Mouse (Mus musculus): Measurements from ENCODE around the gene Ubr4. TPM values are rescaled to one million over a fixed set of nuclear protein-coding genes. Genes with fewer than 3 reads are reported as not detected.

Gene Ubr4
- total and polyA plus RNA-seq, 3 experiments, result 81.9 to 270 (median 177) TPM

DNA sequence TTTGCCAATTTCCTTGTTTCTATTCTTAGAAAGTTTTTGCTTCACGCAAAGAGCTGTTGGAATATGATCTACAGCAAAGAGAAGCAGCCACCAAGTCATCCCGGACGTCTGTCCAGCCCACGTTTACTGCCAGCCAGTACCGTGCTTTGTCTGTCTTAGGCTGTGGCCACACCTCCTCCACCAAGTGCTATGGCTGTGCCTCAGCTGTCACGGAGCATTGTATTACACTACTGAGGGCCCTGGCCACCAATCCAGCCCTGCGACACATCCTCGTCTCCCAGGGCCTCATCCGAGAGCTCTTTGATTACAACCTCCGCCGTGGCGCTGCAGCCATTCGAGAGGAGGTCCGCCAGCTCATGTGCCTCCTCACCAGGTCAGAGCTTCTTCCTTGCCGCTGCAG, 107.6 kb downstream of the Ubr4 start:
- TF ChIP-seq TCF12 (IDR thresholded peaks at IDR 0.05; ENCODE audit: low read depth, low read length) (no peak), KAT2A (conservative IDR thresholded peaks at IDR 0.05; ENCODE audit: low read depth, low read length) (no peak), POLR2AphosphoS5 (IDR thresholded peaks at IDR 0.05; ENCODE audit: borderline replicate concordance, low read depth, low read length) (no peak), USF2 (IDR thresholded peaks at IDR 0.05; ENCODE audit: borderline replicate concordance in 1 of 2, insufficient read depth in 1 of 2, low read depth in 1 of 2, low read length in 2 of 2) (no peak), ZKSCAN1 (IDR thresholded peaks at IDR 0.05; ENCODE audit: low read depth, low read length) (no peak), E2F4 (IDR thresholded peaks at IDR 0.05; ENCODE audit: borderline replicate concordance, low read depth, low read length) (no peak), TAL1 (IDR thresholded peaks at IDR 0.05; ENCODE audit: low read length) (no peak), HCFC1 (IDR thresholded peaks at IDR 0.05; ENCODE audit: low read depth, low read length) (no peak), NRF1 (IDR thresholded peaks at IDR 0.05; ENCODE audit: insufficient read depth, low read depth, low read length, poor library complexity, severe bottlenecking) (no peak), GABPA (IDR thresholded peaks at IDR 0.05; ENCODE audit: low read depth, low read length) (no peak), GATA1 (IDR thresholded peaks at IDR 0.05; ENCODE audit: low read depth, low read length) (no peak)
- Histone ChIP-seq H3K9ac (ENCODE audit: control insufficient read depth, low read depth, low read length, poor library complexity, severe bottlenecking) (no peak overlapping the region), H3K4me3 (ENCODE audit: control insufficient read depth in 1 of 2, insufficient read depth in 1 of 2, low read depth in 2 of 2, low read length in 2 of 2) (no peak overlapping the region), H3K27ac (ENCODE audit: control insufficient read depth, low read depth, low read length) (no peak overlapping the region), H3K4me1 (ENCODE audit: control insufficient read depth in 1 of 2, insufficient read depth in 2 of 2, low read length in 2 of 2) (no peaks in the 10 kb centered on the region), H3K79me2 (ENCODE audit: control insufficient read depth, insufficient read depth, low read length, poor library complexity) (no peaks in the 10 kb centered on the region), H3K27me3 (ENCODE audit: control insufficient read depth in 1 of 2, insufficient read depth in 2 of 2, low read length in 2 of 2) (no peaks in the 10 kb centered on the region), H3K9me3 (replicated peaks; ENCODE audit: insufficient read depth, low read length) (no peaks in the 10 kb centered on the region), H3K36me3 (ENCODE audit: control insufficient read depth in 1 of 2, insufficient read depth in 2 of 2, low read length in 2 of 2) (peaks cover 0 to 21% of the 10 kb centered on the region in 2 experiments; a peak in 2 of 4 replicates)
- no peak for DNase-seq (ENCODE audit: low read depth, low spot score)

DNA sequence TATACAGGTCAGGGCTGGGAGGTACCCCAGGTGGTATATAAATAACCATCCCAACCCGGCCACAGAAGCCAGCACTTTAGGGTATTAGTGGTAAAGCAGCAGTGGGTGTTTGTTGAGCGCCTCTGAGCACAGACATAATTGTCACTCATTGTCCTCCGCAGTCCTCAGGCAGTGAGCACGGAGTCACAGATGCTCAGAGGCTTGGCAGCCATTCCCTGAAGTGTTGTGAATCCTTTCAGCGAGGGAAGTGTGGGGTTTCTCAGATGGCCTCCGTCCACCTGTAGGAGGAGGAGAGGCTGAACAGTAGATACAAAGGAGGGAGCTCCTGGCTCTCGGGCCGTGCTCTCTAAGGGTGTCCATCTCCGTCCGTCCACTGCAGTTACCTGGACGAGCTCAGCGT, 111.8 kb downstream of the Ubr4 start:
- H3K4me1 ChIP-seq (ENCODE audit: control insufficient read depth in 1 of 2, insufficient read depth in 2 of 2, low read length in 2 of 2), result no peaks in the 10 kb centered on the region
- no peaks in the 10 kb centered on the region for H3K79me2 ChIP-seq (ENCODE audit: control insufficient read depth, insufficient read depth, low read length, poor library complexity)
- peaks cover 0 to 28% of the 10 kb centered on the region in 2 experiments; a peak in 2 of 4 replicates for H3K36me3 ChIP-seq (ENCODE audit: control insufficient read depth in 1 of 2, insufficient read depth in 2 of 2, low read length in 2 of 2)
- no peak overlapping the region for H3K9ac ChIP-seq (ENCODE audit: control insufficient read depth, low read depth, low read length, poor library complexity, severe bottlenecking)
- TF ChIP-seq SIN3A (IDR thresholded peaks at IDR 0.05; ENCODE audit: low read length), result no peak
- TF ChIP-seq UBTF (IDR thresholded peaks at IDR 0.05; ENCODE audit: borderline replicate concordance, insufficient read depth, low read depth, low read length), result no peak
- no peak for TF ChIP-seq ZC3H11A (IDR thresholded peaks at IDR 0.05; ENCODE audit: low read depth, low read length)
- TF ChIP-seq MAFK (IDR thresholded peaks at IDR 0.05; ENCODE audit: borderline replicate concordance, low read depth, low read length), result no peak
- TF ChIP-seq RCOR1 (IDR thresholded peaks at IDR 0.05; ENCODE audit: low read depth, low read length), result no peak
- TF ChIP-seq POLR2AphosphoS5 (IDR thresholded peaks at IDR 0.05; ENCODE audit: borderline replicate concordance, low read depth, low read length), result no peak
- TF ChIP-seq TBP (IDR thresholded peaks at IDR 0.05; ENCODE audit: low read depth, low read length), result no peak
- no peak for TF ChIP-seq SMC3 (IDR thresholded peaks at IDR 0.05; ENCODE audit: low read depth, low read length)
- TF ChIP-seq CTCF (IDR thresholded peaks at IDR 0.05 in 2 of 3, conservative IDR thresholded peaks at IDR 0.05 in 1 of 3; ENCODE audit: control insufficient read depth in 1 of 3, insufficient read depth in 1 of 3, low read depth in 2 of 3, low read length in 3 of 3, poor library complexity in 1 of 3, severe bottlenecking in 1 of 3), result no peak
- no peak for TF ChIP-seq MAX (IDR thresholded peaks at IDR 0.05; ENCODE audit: low read length)
- no peak overlapping the region for H3K4me3 ChIP-seq (ENCODE audit: control insufficient read depth in 1 of 2, insufficient read depth in 1 of 2, low read depth in 2 of 2, low read length in 2 of 2)
- DNase-seq (ENCODE audit: low read depth, low spot score), result no peak
- H3K27ac ChIP-seq (ENCODE audit: control insufficient read depth, low read depth, low read length), result no peak overlapping the region
- H3K9me3 ChIP-seq (replicated peaks; ENCODE audit: insufficient read depth, low read length), result no peaks in the 10 kb centered on the region
- no peaks in the 10 kb centered on the region for H3K27me3 ChIP-seq (ENCODE audit: control insufficient read depth in 1 of 2, insufficient read depth in 2 of 2, low read length in 2 of 2)

Measured in MEL (cell line).